Mouse (Mus musculus): ENCODE measurements around the gene Spsb4. TPM values are rescaled to one million over a fixed set of nuclear protein-coding genes. Genes with fewer than 3 reads are reported as not detected.

Spsb4 gene
- polyA plus RNA-seq, 1 experiment from 2014 or later = 50.3 TPM

GRCm38 (mm10) chr9:96934816-96935215 lies 83.8 kb downstream of the Spsb4 start:
- Histone ChIP-seq H3K36me3 (no peaks in the 10 kb centered on the region), H3K27ac (no peak overlapping the region), H3K4me2 (no peak overlapping the region), H3K27me3 (no peaks in the 10 kb centered on the region), H3K9ac (no peak overlapping the region), H3K4me1 (replicated peaks) (peaks cover 16% of the 10 kb centered on the region), H3K4me3 (no peak overlapping the region), H3K9me3 (no peaks in the 10 kb centered on the region)
- 81% methylated on average over 3 of the region's 3 CpGs for WGBS
- ATAC-seq (ENCODE audit: low FRiP score) = no peak

- Histone ChIP-seq H3K27ac (no peak overlapping the region), H3K4me1 (replicated peaks) (no peaks in the 10 kb centered on the region), H3K36me3 (no peaks in the 10 kb centered on the region), H3K4me2 (no peak overlapping the region), H3K4me3 (no peak overlapping the region), H3K9me3 (no peaks in the 10 kb centered on the region), H3K9ac (no peak overlapping the region), H3K27me3 (no peaks in the 10 kb centered on the region)
- WGBS = 95% methylated on average over 8 of the region's 8 CpGs
- no peak for ATAC-seq (ENCODE audit: low FRiP score)
These were observed 85.9 kb downstream of the Spsb4 start for GRCm38 (mm10) chr9:96932751-96933150.

- Histone ChIP-seq H3K9ac (no peak overlapping the region), H3K4me2 (no peak overlapping the region), H3K4me1 (replicated peaks) (0 out of 2 replicates have a peak, but pooled peaks cover 2% of the 10 kb centered on the region), H3K36me3 (no peaks in the 10 kb centered on the region), H3K27ac (0 out of 2 replicates have a peak overlapping the region, but pooled peaks have one; percentile 30), H3K9me3 (peaks cover 6% of the 10 kb centered on the region; the same call in 1 of the 2 replicates), H3K27me3 (no peaks in the 10 kb centered on the region), H3K4me3 (no peak overlapping the region)
- no peak for ATAC-seq (ENCODE audit: low FRiP score)
- WGBS = 80% methylated on average over 17 of the region's 17 CpGs
These were observed 94.9 kb downstream of the Spsb4 start for GRCm38 (mm10) chr9:96923577-96924316.

- Histone ChIP-seq H3K27ac (0 out of 2 replicates have a peak overlapping the region, but pooled peaks have one; percentile 30), H3K27me3 (no peaks in the 10 kb centered on the region), H3K36me3 (no peaks in the 10 kb centered on the region), H3K9ac (no peak overlapping the region), H3K4me2 (no peak overlapping the region), H3K4me1 (replicated peaks) (0 out of 2 replicates have a peak, but pooled peaks cover 2% of the 10 kb centered on the region), H3K4me3 (no peak overlapping the region), H3K9me3 (peaks cover 6% of the 10 kb centered on the region; the same call in 1 of the 2 replicates)
- no peak for ATAC-seq (ENCODE audit: low FRiP score)
- 78% methylated on average over 6 of the region's 6 CpGs for WGBS
These were observed 95.5 kb downstream of the Spsb4 start for GRCm38 (mm10) chr9:96923119-96923518.

- no peaks in the 10 kb centered on the region for H3K27me3 ChIP-seq
- ATAC-seq (ENCODE audit: low FRiP score) = peak; percentile 84
- peaks cover 6% of the 10 kb centered on the region; the same call in 1 of the 2 replicates for H3K9me3 ChIP-seq
- no peak overlapping the region for H3K4me2 ChIP-seq
- H3K4me1 ChIP-seq (replicated peaks) = peaks cover 5% of the 10 kb centered on the region; the same call in 1 of the 2 replicates
- H3K36me3 ChIP-seq = no peaks in the 10 kb centered on the region
- no peak overlapping the region for H3K4me3 ChIP-seq
- H3K9ac ChIP-seq = no peak overlapping the region
- WGBS = 37% methylated on average over 27 of the region's 27 CpGs
- no peak overlapping the region for H3K27ac ChIP-seq
These were observed 101.8 kb downstream of the Spsb4 start for GRCm38 (mm10) chr9:96916620-96917538.

GRCm38 (mm10) chr9:96916076-96916475 lies 102.6 kb downstream of the Spsb4 start:
- no peak overlapping the region for H3K27ac ChIP-seq
- 51% methylated on average over 7 of the region's 7 CpGs for WGBS
- no peak overlapping the region for H3K9ac ChIP-seq
- ATAC-seq (ENCODE audit: low FRiP score) = peak; percentile 60; the same call in 1 of the 2 replicates
- peaks cover 5% of the 10 kb centered on the region; the same call in 1 of the 2 replicates for H3K4me1 ChIP-seq (replicated peaks)
- H3K27me3 ChIP-seq = no peaks in the 10 kb centered on the region
- H3K36me3 ChIP-seq = no peaks in the 10 kb centered on the region
- no peak overlapping the region for H3K4me3 ChIP-seq
- no peak overlapping the region for H3K4me2 ChIP-seq
- H3K9me3 ChIP-seq = peaks cover 6% of the 10 kb centered on the region; the same call in 1 of the 2 replicates

GRCm38 (mm10) chr9:96914851-96915250 lies 103.8 kb downstream of the Spsb4 start:
- ATAC-seq (ENCODE audit: low FRiP score) = no peak
- peaks cover 5% of the 10 kb centered on the region; the same call in 1 of the 2 replicates for H3K4me1 ChIP-seq (replicated peaks)
- no peak overlapping the region for H3K9ac ChIP-seq
- no peak overlapping the region for H3K4me2 ChIP-seq
- H3K27ac ChIP-seq = no peak overlapping the region
- 77% methylated on average over 6 of the region's 6 CpGs for WGBS
- H3K27me3 ChIP-seq = no peaks in the 10 kb centered on the region
- no peaks in the 10 kb centered on the region for H3K36me3 ChIP-seq
- peaks cover 6% of the 10 kb centered on the region; the same call in 1 of the 2 replicates for H3K9me3 ChIP-seq
- no peak overlapping the region for H3K4me3 ChIP-seq

GRCm38 (mm10) chr9:96914005-96914404 lies 104.6 kb downstream of the Spsb4 start:
- no peaks in the 10 kb centered on the region for H3K27me3 ChIP-seq
- no peak overlapping the region for H3K9ac ChIP-seq
- no peak for ATAC-seq (ENCODE audit: low FRiP score)
- H3K4me3 ChIP-seq = no peak overlapping the region
- H3K36me3 ChIP-seq = no peaks in the 10 kb centered on the region
- H3K27ac ChIP-seq = no peak overlapping the region
- WGBS = 87% methylated on average over 3 of the region's 3 CpGs
- peaks cover 5% of the 10 kb centered on the region; the same call in 1 of the 2 replicates for H3K4me1 ChIP-seq (replicated peaks)
- no peak overlapping the region for H3K4me2 ChIP-seq
- no peaks in the 10 kb centered on the region for H3K9me3 ChIP-seq

GRCm38 (mm10) chr9:96909503-96909902 lies 109.1 kb downstream of the Spsb4 start:
- H3K36me3 ChIP-seq = no peaks in the 10 kb centered on the region
- no peak overlapping the region for H3K4me2 ChIP-seq
- H3K9me3 ChIP-seq = no peaks in the 10 kb centered on the region
- H3K27ac ChIP-seq = no peak overlapping the region
- 0 out of 2 replicates have a peak, but pooled peaks cover 4% of the 10 kb centered on the region for H3K4me1 ChIP-seq (replicated peaks)
- no peak overlapping the region for H3K9ac ChIP-seq
- no peak for ATAC-seq (ENCODE audit: low FRiP score)
- WGBS = 93% methylated on average over 1 of the region's 1 CpGs
- no peak overlapping the region for H3K4me3 ChIP-seq
- no peaks in the 10 kb centered on the region for H3K27me3 ChIP-seq

- H3K9me3 ChIP-seq = no peaks in the 10 kb centered on the region
- no peak overlapping the region for H3K27ac ChIP-seq
- no peak for ATAC-seq (ENCODE audit: low FRiP score)
These were observed 109.9 kb downstream of the Spsb4 start for GRCm38 (mm10) chr9:96908737-96909136.

GRCm38 (mm10) chr9:96904360-96905355 lies 114.0 kb downstream of the Spsb4 start:
- Histone ChIP-seq H3K36me3 (no peaks in the 10 kb centered on the region), H3K27me3 (no peaks in the 10 kb centered on the region), H3K4me1 (replicated peaks) (0 out of 2 replicates have a peak, but pooled peaks cover 4% of the 10 kb centered on the region), H3K4me3 (no peak overlapping the region), H3K9ac (no peak overlapping the region), H3K9me3 (no peaks in the 10 kb centered on the region), H3K27ac (peak overlapping the region; percentile 69), H3K4me2 (no peak overlapping the region)
- 53% methylated on average over 7 of the region's 7 CpGs for WGBS
- ATAC-seq (ENCODE audit: low FRiP score) = 0 out of 2 replicates have a peak, but pooled peaks have one; percentile 39

More at GRCm38 (mm10) chr9:96908737-96909136, 109.9 kb downstream of the Spsb4 start:
- 75% methylated on average over 2 of the region's 2 CpGs for WGBS
- no peak overlapping the region for H3K4me2 ChIP-seq
- H3K4me3 ChIP-seq = no peak overlapping the region
- H3K27me3 ChIP-seq = no peaks in the 10 kb centered on the region
- no peaks in the 10 kb centered on the region for H3K36me3 ChIP-seq
- no peak overlapping the region for H3K9ac ChIP-seq
- 0 out of 2 replicates have a peak, but pooled peaks cover 4% of the 10 kb centered on the region for H3K4me1 ChIP-seq (replicated peaks)
